Mouse (Mus musculus) right cerebral cortex, adult 2 months (tissue): ENCODE measurements around the gene Plcb2.
A peak's percentile ranks its signal among the peaks of the same experiment; 100 is the strongest.

Source experiments
- DNase-seq, 2 experiments: peaks; one replicate each; pipeline ENCODE4 v3.0.0; 2021 to 2022; ENCODE audit warnings: low spot score in 2 of 2

Gene Plcb2

GRCm38 (mm10) chr2:118716677-118717076 is 11.6 kb downstream of the Plcb2 start:
- no peak for DNase-seq

GRCm38 (mm10) chr2:118714230-118714629 is 14.0 kb downstream of the Plcb2 start:
- peak; percentile 73 to 85 for DNase-seq

GRCm38 (mm10) chr2:118713631-118714030 is 14.6 kb downstream of the Plcb2 start:
- no peak for DNase-seq

GRCm38 (mm10) chr2:118711038-118711494 is 17.2 kb downstream of the Plcb2 start:
- DNase-seq: peak in 1 of 2 experiments; percentile 53

GRCm38 (mm10) chr2:118709655-118710221 is 18.5 kb downstream of the Plcb2 start:
- no peak for DNase-seq

GRCm38 (mm10) chr2:118708472-118708871 is 19.8 kb downstream of the Plcb2 start:
- no peak for DNase-seq

GRCm38 (mm10) chr2:118706436-118706835 is 21.8 kb downstream of the Plcb2 start:
- peak in 1 of 2 experiments; percentile 38 for DNase-seq

- DNase-seq: peak in 1 of 2 experiments; percentile 65
Observed at GRCm38 (mm10) chr2:118703913-118704730, 24.1 kb downstream of the Plcb2 start, which contains the start of gene Ankrd63. Gene Ankrd63, minus strand, starts transcription at chr2:118703963.

GRCm38 (mm10) chr2:118702883-118703761 is 25.1 kb downstream of the Plcb2 start:
- DNase-seq: no peak

- DNase-seq: no peak
Observed at GRCm38 (mm10) chr2:118701971-118702882, 26.0 kb downstream of the Plcb2 start.

- DNase-seq: no peak
Observed at GRCm38 (mm10) chr2:118701161-118701560, 27.1 kb downstream of the Plcb2 start.

GRCm38 (mm10) chr2:118700179-118701062 is 27.8 kb downstream of the Plcb2 start:
- peak; percentile 74 to 81 for DNase-seq

GRCm38 (mm10) chr2:118697955-118698354 is 30.3 kb downstream of the Plcb2 start:
- DNase-seq: no peak

GRCm38 (mm10) chr2:118697311-118697877 is 30.8 kb downstream of the Plcb2 start:
- no peak for DNase-seq

GRCm38 (mm10) chr2:118696451-118697308 is 31.6 kb downstream of the Plcb2 start:
- no peak for DNase-seq

- DNase-seq: peak; percentile 72 to 75
Observed at GRCm38 (mm10) chr2:118695677-118696232, 32.5 kb downstream of the Plcb2 start.

GRCm38 (mm10) chr2:118693370-118693966 is 34.8 kb downstream of the Plcb2 start:
- no peak for DNase-seq

- DNase-seq: no peak
Observed at GRCm38 (mm10) chr2:118689875-118690274, 38.4 kb downstream of the Plcb2 start.
